Mouse (Mus musculus) thymus, postnatal 14 days (tissue): ENCODE measurements around the gene Mpzl3.
A peak's percentile ranks its signal among the peaks of the same experiment; 100 is the strongest.

ENCODE experiments used
- DNase-seq: peaks from one replicate; pipeline ENCODE4 v3.0.0; 2021

The Mpzl3 gene

GRCm38 (mm10) chr9:45103211-45103979, 48.4 kb downstream of the Mpzl3 start:
- DNase-seq: no peak

DNA sequence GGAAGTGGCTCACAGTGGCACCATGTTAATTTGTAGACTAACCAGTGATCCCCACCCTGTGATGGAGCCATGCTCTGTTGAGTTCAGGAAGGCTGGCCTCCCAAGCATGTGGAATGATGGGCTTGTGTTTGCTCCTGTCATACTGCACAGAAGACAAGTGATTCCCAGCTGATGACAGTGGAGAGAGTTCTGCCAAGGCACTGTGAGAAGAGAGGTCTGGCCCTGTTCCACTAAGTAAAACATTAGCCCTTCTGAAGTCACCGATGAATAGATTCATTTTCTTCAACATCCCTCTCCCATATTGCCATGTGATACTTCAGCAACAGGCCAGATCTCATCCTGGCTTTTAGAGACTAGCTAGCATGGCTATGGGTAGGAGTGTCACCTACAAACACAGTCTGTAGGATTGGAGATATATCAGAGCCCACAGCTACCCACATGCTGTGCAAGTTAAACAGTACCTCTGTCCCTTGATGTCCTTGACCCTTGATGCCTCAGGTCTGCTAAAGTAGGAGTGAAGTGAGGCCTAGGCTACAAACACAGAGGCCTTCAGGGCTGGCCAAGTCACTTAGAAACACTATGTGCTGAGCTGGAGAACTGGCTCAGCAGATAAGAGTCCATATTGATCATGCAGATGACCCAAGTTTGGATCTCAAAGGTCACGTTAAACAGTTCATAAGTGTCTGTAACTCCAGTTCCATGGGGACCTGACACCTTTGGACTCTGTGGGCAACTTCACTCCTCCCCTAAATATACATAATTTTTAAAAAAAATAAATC, 50.8 kb downstream of the Mpzl3 start:
- DNase-seq: no peak

GRCm38 (mm10) chr9:45115706-45116105, 60.7 kb downstream of the Mpzl3 start:
- no peak for DNase-seq

DNA sequence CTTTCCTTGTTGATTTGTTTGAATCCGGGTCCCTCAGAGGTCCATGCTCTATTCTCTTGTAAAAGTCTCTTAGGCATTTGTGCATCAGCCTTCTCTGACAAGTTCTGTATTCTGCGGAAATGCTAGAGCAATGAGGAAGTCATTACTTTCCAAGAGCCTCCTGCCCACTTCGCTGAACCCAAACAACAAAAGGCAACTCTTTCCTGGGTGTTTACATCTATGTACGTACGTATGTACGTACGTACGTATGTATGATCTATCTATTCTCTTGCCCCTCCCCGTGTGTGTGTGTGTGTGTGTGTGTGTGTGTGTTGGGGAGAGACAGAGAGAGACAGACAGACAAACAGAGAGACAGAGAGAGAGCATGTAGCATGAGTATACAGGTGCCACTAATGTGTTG, 61.8 kb downstream of the Mpzl3 start:
- no peak for DNase-seq

- DNase-seq: peak; percentile 61
Measured at GRCm38 (mm10) chr9:45117741-45118431, 62.9 kb downstream of the Mpzl3 start, which contains the start of gene Scn2b. TSS of gene Scn2b (plus strand) at chr9:45117782.

DNA sequence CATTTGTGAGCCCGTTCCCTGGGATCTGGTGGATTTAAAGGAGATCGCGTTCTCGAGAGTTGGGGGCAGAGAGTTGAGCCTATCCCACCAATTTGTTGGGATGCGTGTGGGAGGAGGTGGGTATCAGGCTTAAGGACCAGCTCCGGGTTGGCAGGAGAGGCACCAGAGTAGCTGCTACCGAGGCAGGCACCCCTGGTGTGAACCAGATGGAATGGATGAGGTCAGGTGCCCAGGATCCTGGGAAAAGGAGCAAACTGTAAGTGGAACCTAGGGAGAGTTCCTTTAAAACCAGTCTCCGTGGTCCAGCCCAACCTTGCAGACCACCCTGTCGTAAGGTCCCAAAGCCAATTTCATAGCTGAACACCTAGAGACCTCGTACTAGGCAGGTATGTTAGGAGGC, 63.6 kb downstream of the Mpzl3 start:
- DNase-seq: no peak

DNA sequence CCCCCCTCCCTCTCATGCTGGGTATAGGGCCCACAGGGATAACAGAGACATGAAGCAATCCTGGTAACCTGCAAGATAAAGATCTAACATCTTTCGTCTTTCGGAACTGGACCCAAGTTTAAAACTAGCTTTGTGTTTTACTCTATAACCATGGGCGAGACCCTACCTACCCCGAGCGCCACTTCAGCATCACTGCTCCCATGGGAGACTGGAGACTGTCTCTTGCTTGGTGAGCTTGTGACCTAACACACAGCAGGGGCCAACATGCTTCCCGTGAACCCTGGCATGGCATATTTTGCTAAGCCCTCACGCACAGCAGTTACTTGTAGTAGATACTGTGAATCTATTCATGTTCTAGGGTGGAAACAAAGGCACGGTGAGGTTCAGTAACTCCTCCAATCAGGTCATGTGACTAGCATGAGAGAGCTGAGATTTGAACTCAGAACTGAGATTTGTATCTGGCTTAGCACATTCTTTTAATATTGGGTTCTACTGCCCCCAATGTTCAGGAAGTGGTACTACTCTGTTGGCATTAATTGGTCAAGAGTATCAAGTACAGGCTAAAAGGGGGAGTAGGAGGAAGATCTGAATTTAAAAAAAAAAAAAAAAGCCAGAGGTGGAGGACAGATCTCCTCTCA, 64.4 kb downstream of the Mpzl3 start:
- DNase-seq: no peak

DNA sequence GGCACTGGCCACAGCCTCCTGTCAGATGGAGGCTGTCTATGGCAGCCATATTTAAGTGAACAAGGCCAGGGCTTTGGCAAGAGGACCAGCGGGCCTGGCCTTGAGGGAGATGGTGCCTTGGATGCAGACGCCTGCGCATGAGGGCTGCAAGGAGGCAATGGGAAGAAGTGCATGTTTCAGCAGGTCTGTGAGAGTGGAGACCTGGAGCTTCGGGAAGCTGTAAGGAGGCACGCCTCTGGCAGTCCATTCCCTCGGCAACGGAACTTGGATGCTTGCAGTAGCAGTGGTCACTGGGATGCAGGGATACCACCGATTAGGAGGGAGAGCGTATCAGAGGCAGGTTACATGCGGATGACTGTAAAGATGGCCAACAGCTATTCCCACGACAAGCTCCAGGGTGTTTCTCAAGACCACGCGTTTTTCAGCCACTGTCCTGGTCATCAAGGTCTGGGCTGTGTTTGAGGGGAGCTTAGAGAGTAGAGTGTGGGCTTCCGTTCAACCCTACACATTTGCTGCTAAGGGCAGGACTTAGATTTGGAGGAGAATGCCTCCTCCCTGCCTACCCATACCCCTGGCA, 65.1 kb downstream of the Mpzl3 start:
- DNase-seq: no peak

DNA sequence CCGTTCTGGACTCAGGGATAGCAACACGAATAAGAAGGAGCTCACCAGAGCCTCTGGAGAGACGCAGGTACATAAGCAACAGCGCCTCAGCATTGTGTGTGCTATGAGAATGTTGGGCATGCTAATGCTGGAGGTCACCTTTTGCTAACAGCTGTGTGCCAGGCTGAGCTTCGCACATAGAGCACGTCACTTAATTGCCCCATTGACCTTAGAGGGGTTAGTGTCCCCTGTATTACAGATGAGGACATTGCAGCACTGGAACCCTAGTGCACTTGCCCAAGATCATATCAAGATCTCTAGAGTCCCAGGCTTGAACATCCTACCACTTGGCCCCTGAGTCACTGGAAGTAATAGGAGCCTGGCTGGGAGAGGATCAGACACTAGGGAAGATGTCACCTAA, 65.6 kb downstream of the Mpzl3 start:
- no peak for DNase-seq

DNA sequence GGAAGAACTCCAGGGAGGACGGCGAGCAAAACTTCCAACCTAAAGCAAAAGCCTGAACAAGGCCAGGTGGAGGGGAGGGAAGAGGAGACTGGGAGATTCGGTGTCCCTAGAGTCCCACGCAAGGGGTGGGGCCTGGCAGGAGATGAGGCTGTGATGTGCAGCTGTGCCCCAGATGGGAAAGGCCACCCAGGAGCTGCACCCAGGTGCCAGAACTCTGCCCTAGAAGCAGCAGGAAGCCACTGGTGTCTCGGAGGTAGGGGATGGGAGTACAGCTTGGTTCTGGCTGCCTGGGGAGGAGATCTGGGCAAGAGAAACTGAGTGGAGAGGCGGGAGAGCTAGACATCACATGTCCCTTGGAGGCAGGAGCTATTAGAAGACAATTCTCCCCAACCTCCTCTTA, 66.0 kb downstream of the Mpzl3 start:
- DNase-seq: peak; percentile 89

GRCm38 (mm10) chr9:45121769-45122168, 66.8 kb downstream of the Mpzl3 start:
- peak; percentile 90 for DNase-seq

DNA sequence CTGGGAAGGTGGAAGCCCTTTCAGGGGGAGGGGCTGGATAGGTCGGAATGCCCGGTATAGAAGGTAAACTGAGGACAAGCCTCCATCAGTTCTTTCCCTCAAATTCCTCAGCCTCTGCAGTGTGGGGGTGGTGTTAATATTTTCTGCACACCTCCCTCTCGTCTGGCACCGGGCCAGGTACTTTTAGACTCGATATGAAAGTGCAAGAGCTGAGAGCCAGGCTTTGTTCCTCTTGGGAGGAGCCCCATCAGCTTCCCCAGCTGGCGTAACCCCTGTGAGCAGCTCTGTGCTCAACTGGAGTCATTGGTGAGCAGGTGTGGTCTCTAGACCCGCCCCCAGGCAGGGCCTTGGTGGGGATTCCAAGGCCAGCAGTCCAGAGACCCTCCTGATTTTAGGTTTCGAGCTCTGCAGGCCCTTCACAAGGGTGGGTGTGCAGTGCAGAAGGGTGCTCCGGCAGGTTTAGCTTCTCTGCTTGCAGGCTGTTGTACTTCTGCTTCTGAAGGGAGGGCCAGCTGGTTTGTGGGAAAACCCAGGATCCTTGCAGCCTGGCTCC, 67.3 kb downstream of the Mpzl3 start:
- peak; percentile 76 for DNase-seq

DNA sequence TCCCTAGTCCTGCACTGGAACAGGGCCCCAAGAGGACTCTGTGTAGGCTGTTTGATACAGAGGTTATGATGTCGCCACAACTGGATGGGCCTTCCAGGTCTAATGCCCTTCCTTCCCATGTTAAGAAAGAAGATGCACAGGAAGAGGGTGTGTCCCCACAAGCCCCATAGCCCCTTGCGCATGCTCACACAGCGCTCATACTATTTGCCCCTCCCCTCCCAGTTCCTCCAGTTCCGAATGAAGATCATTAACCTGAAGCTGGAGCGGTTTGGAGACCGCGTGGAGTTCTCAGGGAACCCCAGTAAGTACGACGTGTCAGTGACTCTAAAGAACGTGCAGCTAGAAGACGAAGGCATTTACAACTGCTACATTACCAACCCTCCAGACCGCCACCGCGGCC, 70.2 kb downstream of the Mpzl3 start:
- DNase-seq: no peak

GRCm38 (mm10) chr9:45126941-45127340, 72.0 kb downstream of the Mpzl3 start:
- peak; percentile 62 for DNase-seq
